Mouse (Mus musculus) heart, embryonic 14.5 days (tissue): ENCODE results near the gene Pou2f1. TPM values are rescaled to one million over a fixed set of nuclear protein-coding genes. Genes with fewer than 3 reads are reported as not detected.

Experiments
- ATAC-seq: fragments of 200-750 bp; cut with Nextera tagmentation; 2 replicates; pipeline ENCODE4 v1.8.0; 2017; ENCODE audit warnings: low read depth, moderate TSS enrichment; ENCODE audit not compliant: insufficient number of reproducible peaks, insufficient read depth, low FRiP score
- H3K27ac ChIP-seq, 2 experiments: fragments of 200-500 bp in 1 of 2; fragments of 300-500 bp in 1 of 2; sonication (generic) in 1 of 2; replicated peaks in 1 of 2; 2 replicates each; pipeline ENCODE4 v1.5.1; 2012 to 2014; ENCODE audit warnings: low read depth in 2 of 2, low read length in 2 of 2, control low read depth in 1 of 2, mild to moderate bottlenecking in 1 of 2, mixed read lengths in 1 of 2; ENCODE audit not compliant: control insufficient read depth in 1 of 2, insufficient read depth in 1 of 2
- H3K27me3 ChIP-seq: fragments of 300-500 bp; sonication (generic); 2 replicates; pipeline ENCODE4 v1.6.1; 2014; ENCODE audit warnings: mild to moderate bottlenecking, low read length, control low read depth; ENCODE audit not compliant: control insufficient read depth, insufficient read depth
- H3K36me3 ChIP-seq: fragments of 300-500 bp; sonication (generic); 2 replicates; pipeline ENCODE4 v1.6.1; 2014; ENCODE audit warnings: mild to moderate bottlenecking, control low read depth, low read length, mixed read lengths; ENCODE audit not compliant: control insufficient read depth, insufficient read depth
- H3K4me1 ChIP-seq, 2 experiments: fragments of 200-500 bp in 1 of 2; fragments of 300-500 bp in 1 of 2; sonication (generic) in 1 of 2; 2 replicates each; pipeline ENCODE4 v1.6.1; 2012 to 2014; ENCODE audit warnings: low read length in 2 of 2, control low read depth in 1 of 2, mixed read lengths in 1 of 2; ENCODE audit not compliant: control insufficient read depth in 2 of 2, insufficient read depth in 2 of 2
- H3K4me2 ChIP-seq: fragments of 300-500 bp; sonication (generic); 2 replicates; pipeline ENCODE4 v1.6.1; 2014; ENCODE audit warnings: mild to moderate bottlenecking, low read length
- H3K4me3 ChIP-seq, 2 experiments: fragments of 200-500 bp in 1 of 2; fragments of 300-500 bp in 1 of 2; sonication (generic) in 1 of 2; 2 replicates each; pipeline ENCODE4 v1.5.1; 2012 to 2014; ENCODE audit warnings: low read length in 2 of 2, mild to moderate bottlenecking in 2 of 2, control low read depth in 1 of 2, low read depth in 1 of 2, moderate library complexity in 1 of 2; ENCODE audit not compliant: control insufficient read depth in 1 of 2, insufficient read depth in 1 of 2
- H3K9ac ChIP-seq: fragments of 300-500 bp; sonication (generic); 2 replicates; pipeline ENCODE4 v1.6.1; 2014; ENCODE audit warnings: mild to moderate bottlenecking, low read length
- H3K9me3 ChIP-seq: fragments of 300-500 bp; sonication (generic); 2 replicates; pipeline ENCODE4 v1.6.1; 2016; ENCODE audit warnings: low read length, control low read depth; ENCODE audit not compliant: control insufficient read depth
- WGBS: fragments of 180-500 bp; shearing (Covaris S2); extraction: QIAGEN DNeasy Blood & Tissue Kit; methylation state at CpG from one replicate; pipeline ENCODE4 v1.1.7; 2014; 5-methylcytosine and 5-hydroxymethylcytosine counted together
- polyA plus RNA-seq: library from polyadenylated mRNA; unstranded; fragments of >200 nt; fragmentation: Nextera tagmentation; extraction: Ambion mirVana; gene quantifications from 2 replicates; pipeline ENCODE4 v1.2.1, GENCODE M21; 2014

The Pou2f1 gene
- polyA plus RNA-seq, 1 experiment from 2014 or later, result 12.1 TPM

- Histone ChIP-seq H3K27ac (no peak overlapping the region), H3K27me3 (no peaks in the 10 kb centered on the region), H3K4me1 (no peaks in the 10 kb centered on the region), H3K9me3 (no peaks in the 10 kb centered on the region), H3K4me2 (no peak overlapping the region), H3K9ac (no peak overlapping the region), H3K36me3 (no peaks in the 10 kb centered on the region), H3K4me3 (no peak overlapping the region)
- ATAC-seq, result no peak
- WGBS, result 28% methylated on average over 4 of the region's 4 CpGs
Observed at GRCm38 (mm10) chr1:166016306-166016705, 13.8 kb upstream of the Pou2f1 start.

GRCm38 (mm10) chr1:166014530-166014929, 12.1 kb upstream of the Pou2f1 start:
- no peak for ATAC-seq
- WGBS, result 38% methylated on average over 5 of the region's 5 CpGs
- no peak overlapping the region for H3K4me2 ChIP-seq
- H3K4me1 ChIP-seq, result no peaks in the 10 kb centered on the region
- H3K27me3 ChIP-seq, result no peaks in the 10 kb centered on the region
- no peak overlapping the region for H3K9ac ChIP-seq
- H3K4me3 ChIP-seq, result no peak overlapping the region
- no peaks in the 10 kb centered on the region for H3K9me3 ChIP-seq
- no peaks in the 10 kb centered on the region for H3K36me3 ChIP-seq
- H3K27ac ChIP-seq, result no peak overlapping the region

- Histone ChIP-seq H3K27ac (no peak overlapping the region), H3K9ac (no peak overlapping the region), H3K27me3 (no peaks in the 10 kb centered on the region), H3K4me1 (no peaks in the 10 kb centered on the region), H3K9me3 (no peaks in the 10 kb centered on the region), H3K4me2 (no peak overlapping the region), H3K4me3 (no peak overlapping the region), H3K36me3 (no peaks in the 10 kb centered on the region)
- ATAC-seq, result no peak
- 83% methylated on average over 1 of the region's 1 CpGs for WGBS
Observed at GRCm38 (mm10) chr1:166010106-166010505, 7.6 kb upstream of the Pou2f1 start.

GRCm38 (mm10) chr1:166008634-166009350, 6.3 kb upstream of the Pou2f1 start:
- H3K9ac ChIP-seq, result no peak overlapping the region

GRCm38 (mm10) chr1:166007026-166007425, 4.5 kb upstream of the Pou2f1 start:
- no peaks in the 10 kb centered on the region for H3K4me1 ChIP-seq
- no peaks in the 10 kb centered on the region for H3K9me3 ChIP-seq
- H3K27ac ChIP-seq, result no peak overlapping the region
- no peaks in the 10 kb centered on the region for H3K36me3 ChIP-seq
- no peak for ATAC-seq
- H3K4me3 ChIP-seq, result no peak overlapping the region
- WGBS, result 69% methylated on average over 3 of the region's 3 CpGs
- H3K4me2 ChIP-seq, result no peak overlapping the region
- no peak overlapping the region for H3K9ac ChIP-seq
- no peaks in the 10 kb centered on the region for H3K27me3 ChIP-seq

More at GRCm38 (mm10) chr1:166008634-166009350, 6.3 kb upstream of the Pou2f1 start:
- H3K4me1 ChIP-seq, result no peaks in the 10 kb centered on the region
- 79% methylated on average over 5 of the region's 5 CpGs for WGBS
- no peaks in the 10 kb centered on the region for H3K27me3 ChIP-seq
- no peak overlapping the region for H3K4me3 ChIP-seq
- H3K36me3 ChIP-seq, result no peaks in the 10 kb centered on the region
- H3K4me2 ChIP-seq, result no peak overlapping the region
- ATAC-seq, result no peak
- H3K9me3 ChIP-seq, result no peaks in the 10 kb centered on the region
- no peak overlapping the region for H3K27ac ChIP-seq

- Histone ChIP-seq H3K4me1 (peaks cover 3 to 16% of the 10 kb centered on the region in 2 experiments; a peak in 3 of 4 replicates), H3K9ac (peak overlapping the region; percentile 63), H3K36me3 (no peaks in the 10 kb centered on the region), H3K27me3 (no peaks in the 10 kb centered on the region), H3K4me3 (peak overlapping the region; percentile 87 to 98), H3K9me3 (no peaks in the 10 kb centered on the region), H3K27ac (peak overlapping the region; percentile 76 to 86), H3K4me2 (peak overlapping the region; percentile 74)
- WGBS, result under 1% methylated on average over 61 of the region's 61 CpGs
- ATAC-seq, result peak; percentile 76
Observed at GRCm38 (mm10) chr1:166003181-166004022, 924 bp upstream of the Pou2f1 start.

- H3K27ac ChIP-seq, result peak overlapping the region; percentile 80 to 91
- no peaks in the 10 kb centered on the region for H3K36me3 ChIP-seq
- H3K9ac ChIP-seq, result peak overlapping the region; percentile 97
- under 1% methylated on average over 53 of the region's 70 CpGs for WGBS
- no peaks in the 10 kb centered on the region for H3K27me3 ChIP-seq
- no peaks in the 10 kb centered on the region for H3K9me3 ChIP-seq
- H3K4me1 ChIP-seq, result peaks cover 3 to 28% of the 10 kb centered on the region in 2 experiments; a peak in 3 of 4 replicates
- H3K4me3 ChIP-seq, result peak overlapping the region; percentile 72 to 87
- peak overlapping the region; percentile 94 for H3K4me2 ChIP-seq
- peak; percentile 29 for ATAC-seq
Observed at GRCm38 (mm10) chr1:166001904-166002489, 481 bp downstream of the Pou2f1 start.
